Mouse (Mus musculus) hindbrain, embryonic 10.5 days (tissue): Measurements from ENCODE around the gene Zic5. TPM values are rescaled to one million over a fixed set of nuclear protein-coding genes. Genes with fewer than 3 reads are reported as not detected.

Experiments used
- DNase-seq: peaks from one replicate; pipeline ENCODE4 v3.0.0-alpha.2; 2017; ENCODE audit warnings: low spot score
- H3K27ac ChIP-seq: fragments of 300-500 bp; sonication (generic); 2 replicates; pipeline ENCODE4 v1.5.1; 2016; ENCODE audit warnings: mild to moderate bottlenecking, moderate library complexity
- H3K27me3 ChIP-seq: fragments of 300-500 bp; sonication (generic); 2 replicates; pipeline ENCODE4 v1.6.1; 2016; ENCODE audit warnings: mild to moderate bottlenecking; ENCODE audit not compliant: poor library complexity, insufficient read depth, severe bottlenecking
- H3K36me3 ChIP-seq: fragments of 300-500 bp; sonication (generic); 2 replicates; pipeline ENCODE4 v1.6.1; 2016; ENCODE audit warnings: mild to moderate bottlenecking, moderate library complexity
- H3K4me1 ChIP-seq: fragments of 300-500 bp; sonication (generic); replicated peaks from 2 replicates; pipeline ENCODE4 v1.6.1; 2016; ENCODE audit warnings: mild to moderate bottlenecking
- H3K4me3 ChIP-seq: fragments of 300-500 bp; sonication (generic); 2 replicates; pipeline ENCODE4 v1.5.1; 2016; ENCODE audit warnings: mild to moderate bottlenecking, moderate library complexity
- H3K9me3 ChIP-seq: fragments of 300-500 bp; sonication (generic); 2 replicates; pipeline ENCODE4 v1.6.1; 2016; ENCODE audit warnings: mild to moderate bottlenecking, moderate library complexity
- WGBS: fragments of 180-500 bp; shearing (Covaris S2); methylation state at CpG from one replicate; pipeline ENCODE4 v1.1.7; 2016; 5-methylcytosine and 5-hydroxymethylcytosine counted together
- polyA plus RNA-seq: library from polyadenylated mRNA; unstranded; fragments of >200 nt; fragmentation: Nextera tagmentation; extraction: Ambion mirVana; gene quantifications from 2 replicates; pipeline ENCODE4 v1.2.1, GENCODE M21; 2016

Zic5 gene
- polyA plus RNA-seq, 1 experiment from 2014 or later: 16.5 TPM

DNA sequence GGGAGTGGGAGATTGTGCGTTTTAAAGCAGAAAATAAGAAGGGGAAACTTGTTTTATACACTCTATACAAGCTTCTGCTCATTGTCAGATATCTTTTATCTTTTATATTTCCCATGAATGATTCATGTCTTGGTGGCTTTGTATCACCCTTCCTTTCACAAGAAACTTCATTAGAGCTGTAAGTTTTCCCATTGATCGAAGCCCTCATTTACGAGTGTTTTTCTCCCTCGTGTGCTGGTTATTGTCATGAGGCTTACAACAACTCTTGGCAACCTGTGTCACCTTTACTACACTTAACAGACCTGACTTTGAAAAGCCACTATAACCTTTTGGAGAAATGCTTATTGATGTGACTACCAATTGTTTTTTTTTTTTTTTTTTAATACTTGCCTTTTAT lies 9.9 kb downstream of the Zic5 start:
- Histone ChIP-seq H3K27me3 (peaks cover 72% of the 10 kb centered on the region), H3K36me3 (no peaks in the 10 kb centered on the region), H3K4me3 (no peak overlapping the region), H3K4me1 (peaks cover 66% of the 10 kb centered on the region), H3K27ac (peak overlapping the region; percentile 97), H3K9me3 (no peaks in the 10 kb centered on the region)
- 29% methylated on average over 4 of the region's 4 CpGs for WGBS
- no peak for DNase-seq

GRCm38 (mm10) chr14:122454901-122455561 lies 10.4 kb downstream of the Zic5 start:
- Histone ChIP-seq H3K4me3 (no peak overlapping the region), H3K27me3 (peaks cover 72% of the 10 kb centered on the region), H3K4me1 (peaks cover 69% of the 10 kb centered on the region), H3K36me3 (no peaks in the 10 kb centered on the region), H3K9me3 (no peaks in the 10 kb centered on the region), H3K27ac (peak overlapping the region; percentile 97)
- 19% methylated on average over 10 of the region's 10 CpGs for WGBS
- peak; percentile 35 for DNase-seq

- H3K27ac ChIP-seq: peak overlapping the region; percentile 97
- no peaks in the 10 kb centered on the region for H3K36me3 ChIP-seq
- H3K4me3 ChIP-seq: peak overlapping the region; percentile 41; the same call in 1 of the 2 replicates
- no peaks in the 10 kb centered on the region for H3K9me3 ChIP-seq
- WGBS: 6% methylated on average over 12 of the region's 12 CpGs
- peak; percentile 50 for DNase-seq
- peaks cover 73% of the 10 kb centered on the region for H3K4me1 ChIP-seq
- peaks cover 72% of the 10 kb centered on the region for H3K27me3 ChIP-seq
These were observed 11.3 kb downstream of the Zic5 start for GRCm38 (mm10) chr14:122453996-122454738.

DNA sequence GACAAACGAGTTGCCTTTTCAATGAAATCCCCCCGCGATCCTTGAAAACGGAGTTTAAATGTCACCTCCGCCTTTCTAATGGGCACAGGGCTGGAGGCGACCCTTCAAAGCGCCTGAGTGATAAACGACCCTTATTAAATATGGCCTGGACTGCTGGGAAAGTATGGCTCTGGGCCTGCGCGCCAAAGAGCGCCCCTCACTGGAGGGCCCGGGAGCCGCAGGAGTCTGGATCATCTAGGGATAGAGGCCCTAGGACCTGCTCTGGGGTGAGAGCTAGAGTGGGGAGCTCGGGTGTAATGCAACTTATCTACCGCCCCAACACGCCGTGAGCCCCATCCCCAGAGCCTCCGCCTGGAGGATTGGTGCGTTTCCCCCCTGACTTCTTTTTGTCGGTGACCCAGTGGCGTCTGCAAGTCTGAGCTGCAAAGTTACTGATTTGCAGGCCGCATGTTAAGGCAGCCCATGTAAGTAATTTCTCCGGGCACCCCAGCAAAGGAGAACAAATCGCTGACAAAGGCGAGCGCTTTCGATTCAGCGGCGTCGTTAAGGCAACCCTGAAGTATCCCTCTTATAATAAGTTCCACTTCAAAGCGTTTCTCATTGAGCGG lies 12.0 kb downstream of the Zic5 start:
- 2% methylated on average over 32 of the region's 32 CpGs for WGBS
- H3K9me3 ChIP-seq: no peaks in the 10 kb centered on the region
- peak overlapping the region; percentile 97 for H3K27ac ChIP-seq
- peaks cover 72% of the 10 kb centered on the region for H3K27me3 ChIP-seq
- H3K36me3 ChIP-seq: no peaks in the 10 kb centered on the region
- peak overlapping the region; percentile 41 for H3K4me3 ChIP-seq
- peak; percentile 90 for DNase-seq
- H3K4me1 ChIP-seq: peaks cover 73% of the 10 kb centered on the region

- H3K36me3 ChIP-seq: no peaks in the 10 kb centered on the region
- H3K4me3 ChIP-seq: peak overlapping the region; percentile 41
- 6% methylated on average over 13 of the region's 13 CpGs for WGBS
- DNase-seq: peak; percentile 74
- no peaks in the 10 kb centered on the region for H3K9me3 ChIP-seq
- H3K27me3 ChIP-seq: peaks cover 77% of the 10 kb centered on the region
- H3K27ac ChIP-seq: peak overlapping the region; percentile 97
- H3K4me1 ChIP-seq: peaks cover 73% of the 10 kb centered on the region
These were observed 12.6 kb downstream of the Zic5 start for GRCm38 (mm10) chr14:122452701-122453387.

DNA sequence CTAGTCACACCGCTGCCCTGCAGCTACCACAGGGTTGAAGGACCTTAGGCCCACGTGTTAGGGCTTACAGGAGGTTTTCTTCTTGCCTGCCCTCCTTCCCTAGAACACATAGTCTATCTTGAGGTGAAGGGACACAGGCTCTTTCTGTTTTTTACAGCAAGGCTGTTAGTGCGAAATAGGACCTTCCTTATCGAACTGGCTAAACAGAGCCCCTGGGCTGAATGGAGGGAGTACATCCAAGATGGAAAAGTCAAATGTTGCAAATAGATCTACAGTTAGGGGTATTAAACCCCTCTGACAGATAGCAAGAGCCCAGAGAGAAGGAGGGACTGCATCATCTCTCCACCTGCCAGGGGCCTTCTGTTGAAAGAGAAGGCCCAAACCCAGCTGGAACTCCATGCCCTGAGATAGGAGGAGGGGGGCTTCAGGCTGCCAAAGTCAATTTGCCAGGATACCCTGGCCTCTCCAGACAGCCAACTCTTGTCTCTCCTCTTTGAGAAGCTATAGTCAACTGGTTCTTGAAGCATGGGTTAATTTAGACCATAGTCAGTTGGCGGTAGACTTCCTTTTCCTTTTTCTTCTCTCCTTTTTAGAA lies 13.8 kb downstream of the Zic5 start:
- H3K27ac ChIP-seq: peak overlapping the region; percentile 97
- H3K4me1 ChIP-seq: peaks cover 73% of the 10 kb centered on the region
- WGBS: 44% methylated on average over 5 of the region's 5 CpGs
- no peaks in the 10 kb centered on the region for H3K36me3 ChIP-seq
- H3K4me3 ChIP-seq: peak overlapping the region; percentile 60
- H3K27me3 ChIP-seq: peaks cover 88% of the 10 kb centered on the region
- H3K9me3 ChIP-seq: no peaks in the 10 kb centered on the region
- peak; percentile 27 for DNase-seq

- Histone ChIP-seq H3K4me1 (peaks cover 64% of the 10 kb centered on the region), H3K27ac (peak within 1 kb of the TSS; percentile 97), H3K9me3 (no peaks in the 10 kb centered on the region), H3K36me3 (no peaks in the 10 kb centered on the region), H3K4me3 (peak within 1 kb of the TSS; percentile 60), H3K27me3 (peaks cover 91% of the 10 kb centered on the region)
- under 1% methylated on average over 59 of the region's 59 CpGs for WGBS
- DNase-seq: peak; percentile 72
These were observed 14.7 kb downstream of the Zic5 start, which contains the start of gene Gm5089 for GRCm38 (mm10) chr14:122450496-122451382. Gene Gm5089 (minus strand): TSS chr14:122451115.

GRCm38 (mm10) chr14:122449601-122450495 lies 15.6 kb downstream of the Zic5 start:
- DNase-seq: no peak
- Histone ChIP-seq H3K9me3 (no peaks in the 10 kb centered on the region), H3K27me3 (peaks cover 87% of the 10 kb centered on the region), H3K4me1 (peaks cover 56% of the 10 kb centered on the region), H3K36me3 (no peaks in the 10 kb centered on the region), H3K4me3 (peak overlapping the region; percentile 60), H3K27ac (peak overlapping the region; percentile 97)
- 3% methylated on average over 29 of the region's 29 CpGs for WGBS

DNA sequence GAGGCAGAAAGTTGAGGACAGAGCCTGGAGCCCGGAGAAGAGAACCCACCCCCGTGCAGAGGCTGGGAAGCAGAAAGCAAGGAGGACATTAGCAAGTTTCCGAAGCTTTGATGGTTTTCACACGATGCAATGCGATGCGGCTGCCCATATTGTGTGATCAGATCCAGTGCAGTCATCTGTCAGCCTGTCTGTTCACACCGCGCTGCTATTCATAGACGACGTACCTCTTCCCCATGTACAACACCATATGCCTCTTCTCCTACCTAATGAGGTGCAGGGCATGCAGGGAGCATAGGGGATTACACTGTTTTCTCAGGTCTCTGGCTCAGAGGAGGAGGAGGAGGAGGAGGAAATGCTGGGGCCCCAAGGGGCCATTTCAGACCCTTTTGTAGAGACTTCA lies 28.6 kb downstream of the Zic5 start:
- 77% methylated on average over 10 of the region's 10 CpGs for WGBS

DNA sequence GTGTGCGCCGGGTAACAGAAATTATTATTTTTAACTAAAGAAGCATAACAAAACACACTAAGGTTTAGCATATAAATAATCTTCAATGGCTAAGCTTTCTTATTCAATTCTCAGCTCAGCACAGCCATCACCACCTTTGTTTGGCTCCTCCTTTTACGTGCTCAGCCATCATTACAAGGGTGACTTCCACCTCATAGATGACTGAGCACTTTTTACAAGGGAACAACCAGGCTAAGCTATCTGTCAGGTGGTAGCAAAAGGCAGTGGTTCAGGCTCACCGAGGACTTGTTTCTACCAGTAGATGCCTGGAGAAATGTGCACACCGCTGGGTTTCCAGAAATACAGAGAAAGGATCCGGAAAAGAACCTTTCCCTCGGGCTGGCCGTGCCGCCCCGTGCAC lies 31.4 kb downstream of the Zic5 start:
- no peaks in the 10 kb centered on the region for H3K9me3 ChIP-seq
- DNase-seq: no peak
- H3K36me3 ChIP-seq: no peaks in the 10 kb centered on the region
- 0 out of 2 replicates have a peak overlapping the region, but pooled peaks have one; percentile 3 for H3K27ac ChIP-seq
- 0 out of 2 replicates have a peak, but pooled peaks cover 4% of the 10 kb centered on the region for H3K27me3 ChIP-seq
- peaks cover 23% of the 10 kb centered on the region for H3K4me1 ChIP-seq
- WGBS: 93% methylated on average over 10 of the region's 10 CpGs
- H3K4me3 ChIP-seq: no peak overlapping the region

More for the DNA sequence above, 28.6 kb downstream of the Zic5 start:
- Histone ChIP-seq H3K27ac (no peak overlapping the region), H3K4me3 (no peak overlapping the region), H3K4me1 (peaks cover 19% of the 10 kb centered on the region), H3K27me3 (peaks cover 4% of the 10 kb centered on the region; the same call in 1 of the 2 replicates), H3K36me3 (no peaks in the 10 kb centered on the region), H3K9me3 (no peaks in the 10 kb centered on the region)
- DNase-seq: no peak

DNA sequence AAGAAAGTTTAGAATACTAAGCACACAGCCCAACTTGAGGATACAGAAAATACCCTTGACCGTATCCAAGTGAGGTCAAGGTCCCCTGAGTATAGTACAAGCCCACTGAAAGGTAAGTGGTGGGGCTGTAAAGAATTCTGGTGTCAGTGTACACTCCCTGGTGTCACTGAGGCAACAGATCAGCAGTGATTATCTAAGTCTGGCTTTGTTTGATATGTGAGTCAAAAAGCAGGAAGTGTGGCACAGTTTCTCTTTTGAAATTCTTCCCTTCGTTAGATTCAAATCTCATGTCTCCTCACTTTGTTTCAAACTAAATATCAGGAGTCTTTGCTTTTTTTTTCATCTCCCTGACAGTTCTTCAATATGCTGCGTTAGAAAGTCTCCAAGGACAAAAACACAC lies 32.9 kb downstream of the Zic5 start:
- DNase-seq: no peak
- H3K36me3 ChIP-seq: no peaks in the 10 kb centered on the region
- H3K4me1 ChIP-seq: peaks cover 28% of the 10 kb centered on the region
- no peak overlapping the region for H3K27ac ChIP-seq
- no peaks in the 10 kb centered on the region for H3K9me3 ChIP-seq
- H3K27me3 ChIP-seq: 0 out of 2 replicates have a peak, but pooled peaks cover 4% of the 10 kb centered on the region
- 75% methylated on average over 3 of the region's 3 CpGs for WGBS
- H3K4me3 ChIP-seq: no peak overlapping the region
